Mouse (Mus musculus) kidney, embryonic 15.5 days (tissue): ENCODE measurements around the gene Spi1. TPM values are rescaled to one million over a fixed set of nuclear protein-coding genes. Genes with fewer than 3 reads are reported as not detected.
"Not testable (repeated sequence)": the region's sequence is repeated elsewhere in the genome, so short reads cannot be mapped to it uniquely, and the experiment has no call there.

Experiments
- ATAC-seq: fragments of 200-750 bp; cut with Nextera tagmentation; replicated peaks from 2 replicates; pipeline ENCODE4 v1.8.0; 2017; ENCODE audit warnings: moderate TSS enrichment; ENCODE audit not compliant: low FRiP score
- H3K27ac ChIP-seq: fragments of 300-500 bp; sonication (generic); 2 replicates; pipeline ENCODE4 v1.5.1; 2015; ENCODE audit warnings: mild to moderate bottlenecking, inconsistent platforms
- H3K27me3 ChIP-seq: fragments of 300-500 bp; sonication (generic); 2 replicates; pipeline ENCODE4 v1.6.1; 2015; ENCODE audit warnings: inconsistent platforms
- H3K36me3 ChIP-seq: fragments of 300-500 bp; sonication (generic); 2 replicates; pipeline ENCODE4 v1.6.1; 2015; ENCODE audit warnings: inconsistent platforms
- H3K4me1 ChIP-seq: fragments of 300-500 bp; sonication (generic); 2 replicates; pipeline ENCODE4 v1.6.1; 2015; ENCODE audit warnings: inconsistent platforms
- H3K4me2 ChIP-seq: fragments of 300-500 bp; sonication (generic); 2 replicates; pipeline ENCODE4 v1.6.1; 2015; ENCODE audit warnings: moderate library complexity, mild to moderate bottlenecking, inconsistent platforms
- H3K4me3 ChIP-seq: fragments of 300-500 bp; sonication (generic); replicated peaks from 2 replicates; pipeline ENCODE4 v1.5.1; 2015; ENCODE audit warnings: mild to moderate bottlenecking, inconsistent platforms
- H3K9ac ChIP-seq: fragments of 300-500 bp; sonication (generic); 2 replicates; pipeline ENCODE4 v1.6.1; 2015; ENCODE audit warnings: mild to moderate bottlenecking, inconsistent platforms
- H3K9me3 ChIP-seq: fragments of 300-500 bp; sonication (generic); replicated peaks from 2 replicates; pipeline ENCODE4 v1.6.1; 2016; ENCODE audit warnings: inconsistent platforms
- WGBS: fragments of 180-500 bp; shearing (Covaris S2); methylation state at CpG from one replicate; pipeline ENCODE4 v1.1.7; 2015; ENCODE audit warnings: mixed read lengths; 5-methylcytosine and 5-hydroxymethylcytosine counted together
- polyA plus RNA-seq: library from polyadenylated mRNA; unstranded; fragments of >200 nt; fragmentation: Nextera tagmentation; extraction: Ambion mirVana; gene quantifications from 2 replicates; pipeline ENCODE4 v1.2.1, GENCODE M21; 2015

The Spi1 gene
- polyA plus RNA-seq, 1 experiment from 2014 or later = 5.4 TPM

DNA sequence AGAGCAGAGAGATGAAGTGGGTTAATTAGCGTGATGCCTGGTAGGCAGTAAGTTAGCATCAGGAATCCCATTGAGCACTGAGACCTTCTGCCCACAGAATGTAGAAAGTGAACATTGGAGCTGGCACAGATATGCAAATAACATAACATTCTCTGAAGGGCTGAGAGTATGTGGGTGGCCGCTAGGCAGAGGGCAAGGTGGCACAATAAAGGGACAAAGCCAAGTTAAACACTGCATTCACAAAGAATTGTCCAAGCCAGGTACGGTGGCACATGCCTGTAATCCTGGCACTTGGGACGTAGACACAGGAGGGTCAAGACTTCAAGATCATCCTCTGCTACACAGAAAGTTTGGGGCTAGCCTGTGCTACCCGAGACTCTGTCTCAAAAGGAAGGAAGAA is 27.1 kb downstream of the Spi1 start:
- H3K4me2 ChIP-seq = no peak overlapping the region
- no peak overlapping the region for H3K4me3 ChIP-seq
- no peaks in the 10 kb centered on the region for H3K27me3 ChIP-seq
- H3K36me3 ChIP-seq = no peaks in the 10 kb centered on the region
- no peak overlapping the region for H3K9ac ChIP-seq
- no peak overlapping the region for H3K27ac ChIP-seq
- H3K9me3 ChIP-seq = no peaks in the 10 kb centered on the region
- WGBS = 79% methylated on average over 5 of the region's 5 CpGs
- H3K4me1 ChIP-seq = no peaks in the 10 kb centered on the region
- no peak for ATAC-seq

DNA sequence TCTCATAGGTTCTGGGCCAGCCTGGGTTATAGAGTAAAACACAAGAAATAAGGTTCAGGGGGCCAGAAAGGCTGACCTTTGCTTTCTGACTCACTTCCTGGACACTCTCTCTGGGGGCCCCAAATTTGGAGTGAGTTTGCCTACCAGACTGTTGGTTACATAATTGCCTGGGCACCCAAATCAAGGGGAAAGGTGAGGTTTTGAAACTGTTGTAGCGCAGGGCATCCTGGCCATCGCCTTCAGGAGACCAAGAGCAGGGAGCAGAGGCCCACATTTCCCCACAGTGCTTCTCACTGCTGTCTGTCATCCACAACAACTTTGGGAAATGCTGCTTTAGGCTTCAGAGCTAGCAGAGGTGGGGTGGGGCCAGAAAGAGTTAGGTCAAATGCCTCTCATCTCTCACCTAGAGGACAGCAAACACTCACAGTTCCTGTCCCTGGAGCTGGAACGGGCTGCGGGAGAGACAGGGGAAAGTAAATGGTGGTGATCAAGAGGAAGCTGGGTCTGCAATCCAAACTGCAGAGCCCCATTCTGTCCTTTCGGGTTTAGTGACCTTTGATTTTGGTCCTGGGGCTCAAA is 27.7 kb downstream of the Spi1 start:
- WGBS = 91% methylated on average over 5 of the region's 5 CpGs
- no peak overlapping the region for H3K9ac ChIP-seq
- H3K4me3 ChIP-seq = no peak overlapping the region
- no peaks in the 10 kb centered on the region for H3K27me3 ChIP-seq
- no peaks in the 10 kb centered on the region for H3K9me3 ChIP-seq
- no peak for ATAC-seq
- no peak overlapping the region for H3K27ac ChIP-seq
- no peak overlapping the region for H3K4me2 ChIP-seq
- H3K4me1 ChIP-seq = peaks cover 1% of the 10 kb centered on the region
- H3K36me3 ChIP-seq = no peaks in the 10 kb centered on the region

GRCm38 (mm10) chr2:91110429-91110828 is 28.2 kb downstream of the Spi1 start:
- Histone ChIP-seq H3K9me3 (no peaks in the 10 kb centered on the region), H3K27ac (no peak overlapping the region), H3K9ac (no peak overlapping the region), H3K27me3 (0 out of 2 replicates have a peak, but pooled peaks cover 3% of the 10 kb centered on the region), H3K4me1 (peaks cover 6% of the 10 kb centered on the region), H3K4me2 (no peak overlapping the region), H3K4me3 (no peak overlapping the region), H3K36me3 (no peaks in the 10 kb centered on the region)
- WGBS = 72% methylated on average over 6 of the region's 6 CpGs
- no peak for ATAC-seq

DNA sequence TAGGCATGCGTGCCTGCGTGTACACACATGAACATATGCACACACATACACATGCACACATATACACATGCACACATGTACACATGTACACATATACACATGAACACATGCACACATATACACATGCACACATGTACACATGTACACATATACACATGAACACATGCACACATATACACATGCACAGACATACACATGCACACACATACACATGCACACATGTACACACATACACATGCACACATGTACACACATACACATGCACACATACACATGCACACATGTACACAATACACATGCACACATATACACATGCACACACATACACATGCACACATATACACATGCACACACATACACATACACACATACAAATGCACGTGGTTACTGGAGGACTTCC is 29.6 kb downstream of the Spi1 start:
- 96% methylated on average over 3 of the region's 3 CpGs for WGBS
- not testable (repeated sequence) for ATAC-seq, H3K4me3 ChIP-seq, H3K36me3 ChIP-seq, H3K9me3 ChIP-seq, H3K4me2 ChIP-seq, H3K9ac ChIP-seq, H3K4me1 ChIP-seq, H3K27ac ChIP-seq
- 0 out of 2 replicates have a peak, but pooled peaks cover 12% of the 10 kb centered on the region for H3K27me3 ChIP-seq

GRCm38 (mm10) chr2:91112491-91112890 is 30.3 kb downstream of the Spi1 start:
- no peak overlapping the region for H3K4me2 ChIP-seq
- H3K4me1 ChIP-seq = peaks cover 8% of the 10 kb centered on the region
- H3K27ac ChIP-seq = no peak overlapping the region
- 0 out of 2 replicates have a peak, but pooled peaks cover 13% of the 10 kb centered on the region for H3K27me3 ChIP-seq
- H3K9me3 ChIP-seq = no peaks in the 10 kb centered on the region
- H3K4me3 ChIP-seq = no peak overlapping the region
- ATAC-seq = no peak
- 51% methylated on average over 4 of the region's 4 CpGs for WGBS
- H3K36me3 ChIP-seq = no peaks in the 10 kb centered on the region
- no peak overlapping the region for H3K9ac ChIP-seq

- H3K9ac ChIP-seq = no peak overlapping the region
- H3K9me3 ChIP-seq = no peaks in the 10 kb centered on the region
- H3K36me3 ChIP-seq = no peaks in the 10 kb centered on the region
- 77% methylated on average over 10 of the region's 10 CpGs for WGBS
- no peak overlapping the region for H3K27ac ChIP-seq
- H3K4me2 ChIP-seq = no peak overlapping the region
- H3K27me3 ChIP-seq = 0 out of 2 replicates have a peak, but pooled peaks cover 13% of the 10 kb centered on the region
- H3K4me3 ChIP-seq = no peak overlapping the region
- peaks cover 8% of the 10 kb centered on the region for H3K4me1 ChIP-seq
- no peak for ATAC-seq
Measured at GRCm38 (mm10) chr2:91113334-91113733, 31.1 kb downstream of the Spi1 start.

GRCm38 (mm10) chr2:91113852-91114251 is 31.7 kb downstream of the Spi1 start:
- 0 out of 2 replicates have a peak, but pooled peaks cover 13% of the 10 kb centered on the region for H3K27me3 ChIP-seq
- no peak overlapping the region for H3K9ac ChIP-seq
- H3K27ac ChIP-seq = no peak overlapping the region
- WGBS = 75% methylated on average over 6 of the region's 6 CpGs
- no peak overlapping the region for H3K4me2 ChIP-seq
- peaks cover 8% of the 10 kb centered on the region for H3K4me1 ChIP-seq
- no peak overlapping the region for H3K4me3 ChIP-seq
- no peaks in the 10 kb centered on the region for H3K9me3 ChIP-seq
- H3K36me3 ChIP-seq = no peaks in the 10 kb centered on the region
- ATAC-seq = no peak

DNA sequence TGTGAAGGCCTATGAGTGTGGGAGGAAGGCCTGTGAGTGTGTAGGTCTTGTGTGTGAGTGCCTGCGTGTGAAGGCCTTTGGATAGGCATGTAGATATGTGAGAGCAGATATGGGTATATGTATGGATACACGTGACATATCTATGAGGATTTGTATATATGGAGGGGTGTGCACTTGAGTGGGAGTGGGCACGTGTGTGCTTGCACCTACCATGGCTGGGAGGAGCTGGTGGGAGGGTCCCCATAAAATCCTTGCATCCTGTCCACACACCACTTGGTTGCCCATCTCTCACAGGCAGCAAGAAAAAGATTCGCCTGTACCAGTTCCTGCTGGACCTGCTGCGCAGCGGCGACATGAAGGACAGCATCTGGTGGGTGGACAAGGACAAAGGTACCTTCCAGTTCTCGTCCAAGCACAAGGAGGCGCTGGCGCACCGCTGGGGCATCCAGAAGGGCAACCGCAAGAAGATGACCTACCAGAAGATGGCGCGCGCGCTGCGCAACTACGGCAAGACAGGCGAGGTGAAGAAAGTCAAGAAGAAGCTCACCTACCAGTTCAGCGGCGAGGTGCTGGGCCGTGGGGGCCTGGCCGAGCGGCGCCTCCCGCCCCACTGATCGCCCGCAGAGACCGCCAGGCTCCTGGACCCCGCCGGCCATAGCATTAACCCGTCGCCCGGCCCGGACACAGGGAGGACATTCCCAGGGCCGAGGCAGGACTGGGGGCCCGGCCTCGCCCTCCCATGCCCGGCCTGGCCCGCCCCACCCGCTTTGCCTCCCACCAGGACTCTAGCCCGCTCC is 32.8 kb downstream of the Spi1 start:
- peak overlapping the region; percentile 95 for H3K4me2 ChIP-seq
- H3K27me3 ChIP-seq = 0 out of 2 replicates have a peak, but pooled peaks cover 13% of the 10 kb centered on the region
- H3K4me3 ChIP-seq = peak overlapping the region; percentile 52
- peak overlapping the region; percentile 67 for H3K9ac ChIP-seq
- 7% methylated on average over 42 of the region's 42 CpGs for WGBS
- peaks cover 8% of the 10 kb centered on the region for H3K4me1 ChIP-seq
- peak; percentile 79 for ATAC-seq
- H3K27ac ChIP-seq = 0 out of 2 replicates have a peak overlapping the region, but pooled peaks have one; percentile 13
- no peaks in the 10 kb centered on the region for H3K9me3 ChIP-seq
- H3K36me3 ChIP-seq = no peaks in the 10 kb centered on the region

GRCm38 (mm10) chr2:91115578-91115970 is 33.4 kb downstream of the Spi1 start:
- H3K4me2 ChIP-seq = peak overlapping the region; percentile 95
- 0 out of 2 replicates have a peak overlapping the region, but pooled peaks have one; percentile 13 for H3K27ac ChIP-seq
- H3K4me3 ChIP-seq = peak overlapping the region; percentile 52
- no peaks in the 10 kb centered on the region for H3K9me3 ChIP-seq
- H3K9ac ChIP-seq = peak overlapping the region; percentile 67
- H3K36me3 ChIP-seq = no peaks in the 10 kb centered on the region
- 0 out of 2 replicates have a peak, but pooled peaks cover 13% of the 10 kb centered on the region for H3K27me3 ChIP-seq
- peaks cover 8% of the 10 kb centered on the region for H3K4me1 ChIP-seq
- WGBS = 39% methylated on average over 12 of the region's 12 CpGs
- no peak for ATAC-seq

GRCm38 (mm10) chr2:91116842-91117241 is 34.7 kb downstream of the Spi1 start:
- H3K9ac ChIP-seq = no peak overlapping the region
- no peak overlapping the region for H3K4me2 ChIP-seq
- no peaks in the 10 kb centered on the region for H3K36me3 ChIP-seq
- no peaks in the 10 kb centered on the region for H3K9me3 ChIP-seq
- 74% methylated on average over 5 of the region's 5 CpGs for WGBS
- H3K27me3 ChIP-seq = 0 out of 2 replicates have a peak, but pooled peaks cover 13% of the 10 kb centered on the region
- no peak overlapping the region for H3K27ac ChIP-seq
- no peak for ATAC-seq
- H3K4me1 ChIP-seq = peaks cover 8% of the 10 kb centered on the region
- no peak overlapping the region for H3K4me3 ChIP-seq

DNA sequence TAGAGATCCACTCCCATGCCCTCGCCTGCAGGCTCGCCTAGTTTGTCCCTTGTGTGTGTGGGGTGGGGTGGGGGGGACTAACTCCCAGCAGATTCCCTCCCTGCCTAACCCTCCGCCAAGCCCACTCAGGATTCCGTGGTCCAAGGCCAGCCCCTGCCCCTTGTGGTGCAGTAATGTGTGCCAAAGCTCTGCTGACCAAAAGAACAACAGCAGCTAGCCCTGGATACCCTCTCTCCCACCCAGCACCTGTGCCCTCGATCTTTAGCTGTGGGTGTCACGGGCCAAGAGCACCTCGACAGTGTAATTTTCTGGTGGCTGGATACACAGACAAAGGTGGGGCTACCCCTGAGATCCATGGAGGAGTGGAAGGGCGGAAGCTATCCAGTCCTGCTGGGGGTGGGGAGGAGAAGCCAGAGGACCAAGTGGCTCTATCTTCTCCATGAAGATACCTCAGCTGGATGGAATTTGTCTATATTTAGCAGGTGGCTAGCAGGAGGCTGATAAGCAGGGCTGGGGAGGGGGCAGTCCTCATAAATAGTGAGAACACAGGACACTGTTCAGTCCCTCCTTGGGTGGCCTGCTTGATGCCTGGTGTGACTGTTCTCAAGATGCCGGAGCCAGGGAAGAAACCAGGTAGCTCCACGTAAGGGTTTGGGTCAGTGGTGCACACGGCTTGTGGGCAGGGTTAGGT is 35.5 kb downstream of the Spi1 start, which contains the start of gene Mybpc3:
Gene Mybpc3, plus strand, starts transcription at position 560 of the 691 bp plus-strand sequence.
- H3K27me3 ChIP-seq = 0 out of 2 replicates have a peak, but pooled peaks cover 13% of the 10 kb centered on the region
- H3K36me3 ChIP-seq = no peaks in the 10 kb centered on the region
- no peak within 1 kb of the TSS for H3K9ac ChIP-seq
- no peak within 1 kb of the TSS for H3K4me2 ChIP-seq
- WGBS = 86% methylated on average over 11 of the region's 11 CpGs
- no peak within 1 kb of the TSS for H3K27ac ChIP-seq
- peaks cover 8% of the 10 kb centered on the region for H3K4me1 ChIP-seq
- ATAC-seq = no peak
- H3K9me3 ChIP-seq = no peaks in the 10 kb centered on the region
- H3K4me3 ChIP-seq = no peak within 1 kb of the TSS

- no peak overlapping the region for H3K9ac ChIP-seq
- 0 out of 2 replicates have a peak, but pooled peaks cover 13% of the 10 kb centered on the region for H3K27me3 ChIP-seq
- H3K27ac ChIP-seq = no peak overlapping the region
- ATAC-seq = no peak
- no peak overlapping the region for H3K4me2 ChIP-seq
- H3K9me3 ChIP-seq = no peaks in the 10 kb centered on the region
- no peaks in the 10 kb centered on the region for H3K36me3 ChIP-seq
- no peak overlapping the region for H3K4me3 ChIP-seq
- WGBS = 16% methylated on average over 1 of the region's 1 CpGs
- H3K4me1 ChIP-seq = peaks cover 8% of the 10 kb centered on the region
Measured at GRCm38 (mm10) chr2:91118647-91119046, 36.5 kb downstream of the Spi1 start.
